Mouse (Mus musculus): Measurements from ENCODE around the gene Dapp1. TPM values are rescaled to one million over a fixed set of nuclear protein-coding genes. Genes with fewer than 3 reads are reported as not detected.

Gene Dapp1
- polyA plus RNA-seq, 1 experiment from 2014 or later: 13.0 TPM

DNA sequence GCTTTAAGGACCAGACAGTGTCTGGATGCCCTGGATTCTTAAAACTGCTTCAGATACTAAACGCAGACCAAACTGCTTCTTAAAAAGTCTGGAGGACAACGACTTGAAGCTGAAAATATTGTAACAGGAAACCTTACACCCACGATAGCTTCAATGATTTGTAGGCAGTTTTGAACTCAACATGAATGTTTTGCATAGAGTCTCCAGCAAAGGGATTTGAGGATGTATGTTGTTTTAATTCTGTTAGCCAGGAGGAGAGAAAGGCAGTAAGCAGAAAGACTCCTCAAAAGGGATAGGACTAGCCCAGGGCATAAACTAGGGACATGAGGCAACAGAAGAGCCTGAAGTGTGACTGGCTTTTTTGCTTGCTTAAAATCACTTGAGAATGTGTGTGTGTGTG is 25.6 kb upstream of the Dapp1 start:
- Histone ChIP-seq H3K9ac (0 out of 2 replicates have a peak overlapping the region, but pooled peaks have one; percentile 7), H3K4me1 (peaks cover 61% of the 10 kb centered on the region), H3K27me3 (replicated peaks) (no peaks in the 10 kb centered on the region), H3K9me3 (0 out of 2 replicates have a peak, but pooled peaks cover 7% of the 10 kb centered on the region), H3K36me3 (peaks cover 5% of the 10 kb centered on the region; the same call in 1 of the 2 replicates), H3K4me2 (no peak overlapping the region), H3K4me3 (no peak overlapping the region), H3K27ac (replicated peaks) (no peak overlapping the region)
- no peak for ATAC-seq (ENCODE audit: extremely low read depth, insufficient number of reproducible peaks, low FRiP score, low TSS enrichment)
- 48% methylated on average over 3 of the region's 3 CpGs for WGBS

DNA sequence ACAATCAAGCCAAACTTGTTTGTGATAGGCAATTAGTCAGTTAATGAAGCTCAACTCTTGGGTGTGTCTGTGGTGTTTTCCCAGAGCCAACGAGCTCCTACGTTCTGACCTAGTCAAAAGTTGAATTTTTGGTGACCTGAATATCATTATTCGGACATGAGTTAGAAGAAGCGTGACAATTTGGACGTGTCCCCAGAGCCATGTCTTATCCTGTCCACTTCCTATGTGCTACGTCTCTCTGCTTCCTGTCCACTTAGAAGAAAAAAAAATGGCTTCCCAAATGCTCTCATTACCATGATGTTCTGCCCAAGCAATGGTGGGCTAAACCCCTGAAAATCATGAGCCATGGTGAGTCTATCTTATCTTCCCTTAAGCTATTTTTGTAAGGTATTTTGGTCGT is 21.9 kb upstream of the Dapp1 start:
- Histone ChIP-seq H3K4me3 (no peak overlapping the region), H3K4me2 (no peak overlapping the region), H3K9me3 (0 out of 2 replicates have a peak, but pooled peaks cover 7% of the 10 kb centered on the region), H3K4me1 (peaks cover 73% of the 10 kb centered on the region), H3K27me3 (replicated peaks) (no peaks in the 10 kb centered on the region), H3K9ac (no peak overlapping the region), H3K27ac (replicated peaks) (no peak overlapping the region), H3K36me3 (peaks cover 5% of the 10 kb centered on the region; the same call in 1 of the 2 replicates)
- WGBS: 71% methylated on average over 7 of the region's 7 CpGs
- no peak for ATAC-seq (ENCODE audit: extremely low read depth, insufficient number of reproducible peaks, low FRiP score, low TSS enrichment)

DNA sequence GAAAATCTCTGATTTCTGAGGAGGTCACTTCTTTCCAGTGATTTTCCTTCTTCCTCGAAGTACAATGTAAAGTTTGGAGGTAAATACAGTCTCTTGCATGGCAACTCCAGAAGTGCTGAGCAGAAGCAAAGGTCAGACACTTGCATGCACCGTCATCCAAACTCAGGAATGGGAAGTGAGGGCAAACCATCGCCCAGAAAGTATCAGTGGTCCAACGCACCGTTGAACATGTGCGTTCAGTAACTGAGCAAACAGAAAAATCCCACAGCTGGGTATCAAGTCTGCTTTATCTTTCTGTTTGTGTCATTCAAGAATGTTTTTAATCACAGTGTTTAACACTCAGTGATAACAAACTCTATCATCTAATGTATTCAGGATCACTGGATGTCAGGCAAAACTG is 21.2 kb upstream of the Dapp1 start:
- Histone ChIP-seq H3K36me3 (peaks cover 5% of the 10 kb centered on the region; the same call in 1 of the 2 replicates), H3K27ac (replicated peaks) (no peak overlapping the region), H3K27me3 (replicated peaks) (no peaks in the 10 kb centered on the region), H3K9me3 (0 out of 2 replicates have a peak, but pooled peaks cover 7% of the 10 kb centered on the region), H3K4me1 (peaks cover 73% of the 10 kb centered on the region), H3K9ac (no peak overlapping the region), H3K4me2 (no peak overlapping the region), H3K4me3 (no peak overlapping the region)
- 72% methylated on average over 6 of the region's 6 CpGs for WGBS
- ATAC-seq (ENCODE audit: extremely low read depth, insufficient number of reproducible peaks, low FRiP score, low TSS enrichment): no peak

DNA sequence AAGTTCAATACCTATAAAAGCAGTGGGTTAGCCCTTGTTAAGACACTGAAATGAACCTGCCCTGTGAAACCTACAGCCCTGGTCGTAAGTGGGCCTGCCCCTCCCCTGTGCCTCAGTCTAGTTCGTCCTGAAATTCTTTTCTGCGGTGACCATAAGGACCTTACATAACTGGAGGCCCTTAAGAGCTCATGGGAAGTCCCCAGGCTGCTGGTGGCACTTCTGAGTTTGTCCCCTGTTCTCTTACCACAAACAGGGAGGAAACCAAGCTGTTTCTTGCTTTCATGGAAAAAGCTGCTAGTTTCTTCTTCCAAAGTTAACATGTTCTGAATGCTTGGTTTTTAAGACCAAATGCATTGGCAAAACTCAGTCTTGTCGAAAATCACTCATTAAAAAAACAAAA is 20.5 kb upstream of the Dapp1 start:
- Histone ChIP-seq H3K36me3 (peaks cover 5% of the 10 kb centered on the region; the same call in 1 of the 2 replicates), H3K4me3 (peak overlapping the region; percentile 43), H3K9me3 (0 out of 2 replicates have a peak, but pooled peaks cover 7% of the 10 kb centered on the region), H3K27ac (replicated peaks) (peak overlapping the region; percentile 94), H3K9ac (peak overlapping the region; percentile 77), H3K27me3 (replicated peaks) (no peaks in the 10 kb centered on the region), H3K4me1 (peaks cover 74% of the 10 kb centered on the region), H3K4me2 (peak overlapping the region; percentile 65)
- WGBS: 39% methylated on average over 4 of the region's 4 CpGs
- ATAC-seq (ENCODE audit: extremely low read depth, insufficient number of reproducible peaks, low FRiP score, low TSS enrichment): no peak

DNA sequence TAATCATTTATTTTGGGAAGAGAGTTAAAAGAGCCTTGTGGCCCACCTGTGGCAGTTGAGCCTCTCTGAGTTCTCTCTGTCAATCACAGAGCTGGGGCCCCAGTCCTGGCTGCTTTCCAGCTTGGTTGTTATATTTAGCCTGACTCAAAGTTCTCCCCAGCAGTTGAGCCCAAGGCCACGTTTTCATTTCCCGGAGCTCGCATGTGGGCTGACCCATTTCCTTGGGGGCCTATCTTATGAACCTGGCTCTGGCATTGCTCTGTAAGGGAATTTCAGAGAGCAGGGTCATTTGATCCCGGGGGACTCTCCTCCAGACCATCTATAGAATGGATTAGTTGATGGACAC is 19.4 kb upstream of the Dapp1 start:
- peak overlapping the region; percentile 43 for H3K4me3 ChIP-seq
- 0 out of 2 replicates have a peak, but pooled peaks have one; percentile 28 for ATAC-seq (ENCODE audit: extremely low read depth, insufficient number of reproducible peaks, low FRiP score, low TSS enrichment)
- peak overlapping the region; percentile 94 for H3K27ac ChIP-seq (replicated peaks)
- 17% methylated on average over 4 of the region's 4 CpGs for WGBS
- H3K36me3 ChIP-seq: peaks cover 5% of the 10 kb centered on the region; the same call in 1 of the 2 replicates
- peak overlapping the region; percentile 77 for H3K9ac ChIP-seq
- H3K4me2 ChIP-seq: peak overlapping the region; percentile 65
- H3K4me1 ChIP-seq: peaks cover 81% of the 10 kb centered on the region
- H3K9me3 ChIP-seq: 0 out of 2 replicates have a peak, but pooled peaks cover 7% of the 10 kb centered on the region
- no peaks in the 10 kb centered on the region for H3K27me3 ChIP-seq (replicated peaks)

DNA sequence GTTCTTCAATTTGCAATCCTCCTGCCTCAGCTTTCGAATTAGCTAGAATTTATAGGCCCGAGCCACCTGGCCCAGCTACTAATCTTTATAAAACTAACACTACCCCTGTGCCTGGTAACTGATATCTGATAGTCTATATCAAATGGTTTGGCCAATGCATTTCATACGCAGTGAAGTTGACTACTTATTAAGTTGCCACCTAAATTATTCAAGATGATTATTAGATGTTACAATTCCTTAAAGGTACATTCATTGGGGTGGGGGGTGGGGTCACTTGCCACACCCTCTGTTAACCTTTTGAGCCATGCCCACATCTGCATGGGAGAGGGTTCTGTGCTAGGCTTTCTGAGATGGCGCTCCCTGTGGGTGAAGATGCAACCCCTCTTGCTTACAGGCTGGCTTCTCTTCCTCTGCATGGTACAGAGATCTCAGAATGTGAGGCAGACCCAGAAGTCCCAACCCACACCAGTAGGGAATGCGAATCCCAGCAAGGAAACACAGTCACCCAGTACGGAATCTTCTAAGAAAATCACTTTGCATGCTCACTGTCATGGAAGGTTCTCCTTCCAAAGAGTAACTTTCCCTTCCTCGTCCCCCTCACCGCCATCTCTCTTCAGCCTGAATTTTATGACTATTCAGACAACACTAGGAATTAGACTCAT is 18.8 kb upstream of the Dapp1 start:
- no peak for ATAC-seq (ENCODE audit: extremely low read depth, insufficient number of reproducible peaks, low FRiP score, low TSS enrichment)
- H3K4me2 ChIP-seq: no peak overlapping the region
- no peak overlapping the region for H3K9ac ChIP-seq
- WGBS: 77% methylated on average over 8 of the region's 8 CpGs
- H3K9me3 ChIP-seq: 0 out of 2 replicates have a peak, but pooled peaks cover 4% of the 10 kb centered on the region
- H3K4me3 ChIP-seq: no peak overlapping the region
- H3K36me3 ChIP-seq: peaks cover 3% of the 10 kb centered on the region; the same call in 1 of the 2 replicates
- no peaks in the 10 kb centered on the region for H3K27me3 ChIP-seq (replicated peaks)
- peaks cover 81% of the 10 kb centered on the region for H3K4me1 ChIP-seq
- H3K27ac ChIP-seq (replicated peaks): peak overlapping the region; percentile 94

DNA sequence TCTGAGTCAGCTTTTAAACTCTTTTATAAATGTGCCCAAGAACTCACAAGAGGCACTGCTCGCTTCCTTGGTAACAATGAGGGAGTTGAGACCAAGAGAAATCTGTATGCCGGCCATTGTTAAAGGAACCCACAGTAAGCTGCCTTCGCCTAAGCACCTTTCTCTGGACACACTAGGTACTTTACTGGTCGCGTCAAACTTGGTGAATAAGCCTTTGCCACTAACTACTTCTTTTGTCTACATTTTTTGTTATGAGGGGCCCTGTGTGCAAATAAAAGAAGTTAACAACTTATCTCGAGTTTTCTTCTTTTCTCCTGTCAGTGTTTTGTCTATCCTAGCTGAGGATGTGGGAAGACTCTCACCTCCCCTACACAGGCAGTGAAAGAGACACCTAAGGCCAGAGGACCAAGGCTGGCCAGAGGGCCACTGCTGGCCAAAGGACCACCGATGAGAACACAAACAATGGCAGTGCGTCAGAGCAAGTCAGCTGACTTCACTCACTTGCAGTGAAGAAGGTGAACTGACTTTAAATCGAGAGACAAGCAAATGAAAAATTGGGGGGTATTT is 18.0 kb upstream of the Dapp1 start:
- no peaks in the 10 kb centered on the region for H3K9me3 ChIP-seq
- no peak overlapping the region for H3K4me3 ChIP-seq
- WGBS: 80% methylated on average over 9 of the region's 9 CpGs
- H3K27me3 ChIP-seq (replicated peaks): no peaks in the 10 kb centered on the region
- ATAC-seq (ENCODE audit: extremely low read depth, insufficient number of reproducible peaks, low FRiP score, low TSS enrichment): no peak
- peaks cover 89% of the 10 kb centered on the region for H3K4me1 ChIP-seq
- H3K27ac ChIP-seq (replicated peaks): peak overlapping the region; percentile 56
- no peaks in the 10 kb centered on the region for H3K36me3 ChIP-seq
- no peak overlapping the region for H3K9ac ChIP-seq
- H3K4me2 ChIP-seq: no peak overlapping the region

DNA sequence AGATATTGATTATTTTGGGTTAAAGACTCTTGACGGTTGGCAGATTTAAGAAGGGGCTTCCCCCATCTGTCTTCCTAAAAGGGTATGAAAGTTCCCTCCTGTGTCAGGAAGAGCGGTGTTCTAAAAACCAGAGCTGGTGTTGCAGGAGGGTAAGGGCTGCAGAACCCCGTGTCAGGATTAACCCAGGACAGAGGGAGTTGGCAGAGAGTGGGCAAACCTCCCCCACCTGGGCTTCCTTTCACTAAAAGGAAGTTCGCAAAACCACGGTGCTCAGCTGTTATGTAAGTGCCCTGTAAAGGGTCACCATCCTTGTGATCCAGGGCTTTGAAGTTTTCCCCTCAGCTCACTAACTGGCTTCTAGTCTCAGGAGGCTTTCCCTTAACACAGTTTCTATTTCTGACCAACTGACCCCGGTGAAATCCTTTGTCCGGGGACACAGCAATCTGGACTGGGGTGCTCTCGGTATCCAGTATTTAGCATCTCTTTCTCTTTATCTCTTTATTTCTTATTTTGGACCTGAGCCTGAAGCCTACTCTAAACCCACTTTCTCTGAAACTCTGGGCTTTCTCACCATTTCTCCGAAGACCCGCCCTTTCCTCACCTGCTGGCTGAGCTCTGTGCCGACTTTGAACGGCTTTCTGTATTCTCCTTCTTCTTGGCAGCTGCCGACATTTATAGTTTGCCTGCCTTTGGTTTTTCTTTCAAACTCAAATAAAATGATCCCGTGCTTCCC is 17.3 kb upstream of the Dapp1 start:
- Histone ChIP-seq H3K4me2 (no peak overlapping the region; the same call in 1 of the 2 replicates), H3K9ac (peak overlapping the region; percentile 33; the same call in 1 of the 2 replicates), H3K36me3 (no peaks in the 10 kb centered on the region), H3K4me3 (no peak overlapping the region), H3K9me3 (no peaks in the 10 kb centered on the region), H3K4me1 (peaks cover 89% of the 10 kb centered on the region), H3K27ac (replicated peaks) (peak overlapping the region; percentile 56), H3K27me3 (replicated peaks) (no peaks in the 10 kb centered on the region)
- 62% methylated on average over 14 of the region's 14 CpGs for WGBS
- ATAC-seq (ENCODE audit: extremely low read depth, insufficient number of reproducible peaks, low FRiP score, low TSS enrichment): no peak

DNA sequence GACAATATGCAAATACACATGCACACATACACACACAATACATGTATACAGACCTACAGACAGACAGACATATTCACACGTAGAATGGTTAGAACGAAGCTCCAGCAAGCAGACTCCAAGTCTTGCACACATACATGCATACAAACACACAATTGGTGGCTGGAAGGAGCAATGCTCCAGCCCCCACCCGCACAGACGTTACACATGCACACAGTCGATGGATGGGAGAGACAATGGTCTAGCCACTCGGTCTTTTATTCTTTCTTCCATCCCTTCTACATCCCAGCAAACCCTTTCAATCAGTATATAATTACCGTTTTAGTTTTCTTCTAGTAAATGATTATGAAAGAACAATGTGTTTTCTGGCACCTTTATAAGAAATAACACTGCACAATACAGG is 14.1 kb upstream of the Dapp1 start:
- ATAC-seq (ENCODE audit: extremely low read depth, insufficient number of reproducible peaks, low FRiP score, low TSS enrichment): no peak
- WGBS: 78% methylated on average over 7 of the region's 7 CpGs
- H3K9me3 ChIP-seq: no peaks in the 10 kb centered on the region
- no peak overlapping the region for H3K4me2 ChIP-seq
- no peaks in the 10 kb centered on the region for H3K36me3 ChIP-seq
- H3K27me3 ChIP-seq (replicated peaks): no peaks in the 10 kb centered on the region
- H3K4me3 ChIP-seq: no peak overlapping the region
- H3K4me1 ChIP-seq: peaks cover 59% of the 10 kb centered on the region
- no peak overlapping the region for H3K9ac ChIP-seq
- no peak overlapping the region for H3K27ac ChIP-seq (replicated peaks)

DNA sequence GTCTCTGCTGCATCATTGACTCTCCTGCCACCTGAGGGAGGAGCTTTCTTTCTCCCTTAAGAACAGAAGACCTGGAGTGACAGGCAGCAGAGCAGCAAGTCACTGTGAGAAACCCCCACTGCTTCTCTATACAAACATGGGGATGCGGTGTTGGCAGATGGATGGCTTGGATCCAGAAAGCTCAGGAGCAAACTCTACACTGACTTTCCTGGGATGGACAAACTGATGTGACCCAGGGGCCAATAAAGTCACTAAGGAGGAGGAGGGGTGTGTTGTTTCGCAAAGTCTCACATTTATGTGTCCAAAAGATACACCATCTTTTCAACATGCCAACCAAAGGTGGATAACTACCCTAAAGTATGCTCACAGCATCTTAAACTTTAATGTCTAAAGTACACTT is 12.9 kb upstream of the Dapp1 start:
- peaks cover 47% of the 10 kb centered on the region for H3K4me1 ChIP-seq
- WGBS: 67% methylated on average over 2 of the region's 2 CpGs
- peak overlapping the region; percentile 54 for H3K27ac ChIP-seq (replicated peaks)
- H3K36me3 ChIP-seq: no peaks in the 10 kb centered on the region
- H3K4me3 ChIP-seq: no peak overlapping the region
- no peaks in the 10 kb centered on the region for H3K27me3 ChIP-seq (replicated peaks)
- ATAC-seq (ENCODE audit: extremely low read depth, insufficient number of reproducible peaks, low FRiP score, low TSS enrichment): no peak
- peak overlapping the region; percentile 58 for H3K9ac ChIP-seq
- no peaks in the 10 kb centered on the region for H3K9me3 ChIP-seq
- H3K4me2 ChIP-seq: no peak overlapping the region

DNA sequence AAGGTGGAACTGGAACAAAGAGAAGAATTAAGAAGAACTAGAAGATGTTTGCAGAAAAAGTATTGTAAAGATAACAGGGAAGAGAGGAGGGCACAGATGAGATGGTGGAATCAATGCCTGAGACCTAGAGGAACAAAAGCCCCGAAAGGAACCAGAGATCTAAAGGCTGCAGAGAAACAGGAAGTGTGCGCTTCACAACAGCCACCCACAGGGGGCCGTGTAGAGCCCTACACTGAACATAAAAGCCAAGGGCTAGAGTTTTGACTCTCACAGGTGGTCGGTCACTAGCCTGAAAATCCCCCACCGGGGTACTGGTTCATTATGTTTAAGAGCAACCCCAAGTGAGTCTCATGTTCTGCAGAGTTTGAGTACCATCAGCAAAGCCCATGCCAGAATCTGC is 11.0 kb upstream of the Dapp1 start:
- WGBS: 67% methylated on average over 5 of the region's 5 CpGs
- no peak for ATAC-seq (ENCODE audit: extremely low read depth, insufficient number of reproducible peaks, low FRiP score, low TSS enrichment)
- H3K4me3 ChIP-seq: no peak overlapping the region
- H3K4me2 ChIP-seq: no peak overlapping the region
- H3K36me3 ChIP-seq: no peaks in the 10 kb centered on the region
- H3K4me1 ChIP-seq: peaks cover 30% of the 10 kb centered on the region
- no peak overlapping the region for H3K9ac ChIP-seq
- no peaks in the 10 kb centered on the region for H3K9me3 ChIP-seq
- no peak overlapping the region for H3K27ac ChIP-seq (replicated peaks)
- no peaks in the 10 kb centered on the region for H3K27me3 ChIP-seq (replicated peaks)

All from heart, embryonic 13.5 days (tissue).